Mouse (Mus musculus): ENCODE results near the gene Slc38a9. TPM values are rescaled to one million over a fixed set of nuclear protein-coding genes. Genes with fewer than 3 reads are reported as not detected.

The Slc38a9 gene
- total and polyA plus RNA-seq, 2 experiments from 2014 or later = 7.6 to 10.7 TPM

GRCm38 (mm10) chr13:112726002-112726401 lies 65.5 kb downstream of the Slc38a9 start:
- Histone ChIP-seq H3K9ac (replicated peaks; ENCODE audit: low read depth, low read length) (no peak overlapping the region), H3K4me3 (ENCODE audit: low read depth, low read length) (no peak overlapping the region), H3K36me3 (replicated peaks; ENCODE audit: control insufficient read depth, insufficient read depth, low read length) (peaks cover 5% of the 10 kb centered on the region), H3K27me3 (ENCODE audit: control insufficient read depth, insufficient read depth, low read length) (no peaks in the 10 kb centered on the region), H3K4me1 (ENCODE audit: control insufficient read depth, insufficient read depth) (no peaks in the 10 kb centered on the region; the same call in 1 of the 2 replicates), H3K4me2 (ENCODE audit: low read depth, low read length) (no peak overlapping the region), H3K9me3 (replicated peaks; ENCODE audit: control insufficient read depth, low read length) (no peaks in the 10 kb centered on the region), H3K27ac (ENCODE audit: low read depth) (no peak overlapping the region)
- TF ChIP-seq EP300 (IDR thresholded peaks at IDR 0.05; ENCODE audit: low read depth) (no peak), CTCF (IDR thresholded peaks at IDR 0.05; ENCODE audit: low read depth) (no peak)
- ATAC-seq (ENCODE audit: insufficient read depth, low read depth) (no peak), DNase-seq (ENCODE audit: low spot score) (peak; percentile 19)
- 49% methylated on average over 3 of the region's 3 CpGs for WGBS

GRCm38 (mm10) chr13:112733311-112733710 lies 72.8 kb downstream of the Slc38a9 start:
- Histone ChIP-seq H3K27me3 (ENCODE audit: control insufficient read depth, insufficient read depth, low read length) (no peaks in the 10 kb centered on the region), H3K4me2 (ENCODE audit: low read depth, low read length) (no peak overlapping the region), H3K4me3 (ENCODE audit: low read depth, low read length) (no peak overlapping the region), H3K27ac (ENCODE audit: low read depth) (no peak overlapping the region), H3K9ac (replicated peaks; ENCODE audit: low read depth, low read length) (no peak overlapping the region), H3K4me1 (ENCODE audit: control insufficient read depth, insufficient read depth) (no peaks in the 10 kb centered on the region), H3K9me3 (replicated peaks; ENCODE audit: control insufficient read depth, low read length) (no peaks in the 10 kb centered on the region), H3K36me3 (replicated peaks; ENCODE audit: control insufficient read depth, insufficient read depth, low read length) (peaks cover 11% of the 10 kb centered on the region)
- 85% methylated on average over 12 of the region's 12 CpGs for WGBS
- ATAC-seq (ENCODE audit: insufficient read depth, low read depth) (no peak), DNase-seq (ENCODE audit: low spot score) (no peak)
- TF ChIP-seq EP300 (IDR thresholded peaks at IDR 0.05; ENCODE audit: low read depth) (no peak), CTCF (IDR thresholded peaks at IDR 0.05; ENCODE audit: low read depth) (no peak)

DNA sequence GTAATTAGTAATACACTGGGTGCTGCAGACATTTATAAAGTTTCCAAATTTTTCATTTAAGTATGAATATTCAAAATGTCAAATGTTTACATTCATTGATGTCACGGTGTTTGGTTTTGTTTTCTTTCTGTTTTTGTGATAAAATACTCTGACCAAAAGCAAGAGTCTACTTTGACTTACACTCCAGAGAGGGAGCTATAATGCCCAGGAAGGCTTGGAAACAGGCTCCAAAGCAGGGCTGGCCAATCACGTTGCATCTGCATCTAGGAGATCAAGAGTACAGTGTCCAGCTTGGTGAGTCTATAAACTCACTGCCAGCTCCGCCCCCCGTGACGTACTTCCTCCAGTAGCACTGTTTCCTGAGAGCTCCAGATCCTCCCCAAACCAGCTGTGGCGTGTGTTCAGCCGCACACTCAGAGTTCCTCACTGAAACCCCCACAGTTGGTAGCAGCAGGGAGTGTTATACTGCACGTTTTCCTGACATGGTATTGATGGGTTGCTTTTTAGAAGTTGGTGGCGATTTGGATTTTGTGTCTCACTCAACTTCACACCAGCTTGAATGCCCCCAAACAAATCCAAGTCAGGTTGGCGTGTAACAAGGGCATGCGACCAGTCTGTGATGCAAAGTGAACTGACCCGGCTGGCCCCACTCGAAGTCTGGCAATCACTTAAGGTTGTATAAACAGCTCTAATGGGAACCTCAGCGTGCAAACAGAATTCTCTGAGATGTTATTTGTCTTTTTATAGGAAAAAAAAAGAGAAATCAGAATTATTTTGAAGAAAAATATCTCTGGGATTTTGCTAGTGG lies 74.6 kb downstream of the Slc38a9 start:
- Histone ChIP-seq H3K9ac (replicated peaks; ENCODE audit: low read depth, low read length) (no peak overlapping the region), H3K36me3 (replicated peaks; ENCODE audit: control insufficient read depth, insufficient read depth, low read length) (0 out of 2 replicates have a peak, but pooled peaks cover 7% of the 10 kb centered on the region), H3K27me3 (ENCODE audit: control insufficient read depth, insufficient read depth, low read length) (no peaks in the 10 kb centered on the region), H3K4me1 (ENCODE audit: control insufficient read depth, insufficient read depth) (no peaks in the 10 kb centered on the region), H3K9me3 (replicated peaks; ENCODE audit: control insufficient read depth, low read length) (no peaks in the 10 kb centered on the region), H3K27ac (ENCODE audit: low read depth) (no peak overlapping the region), H3K4me2 (ENCODE audit: low read depth, low read length) (no peak overlapping the region), H3K4me3 (ENCODE audit: low read depth, low read length) (no peak overlapping the region)
- no peak for TF ChIP-seq EP300 (IDR thresholded peaks at IDR 0.05; ENCODE audit: low read depth)
- TF ChIP-seq CTCF (IDR thresholded peaks at IDR 0.05; ENCODE audit: low read depth) = no peak
- 73% methylated on average over 14 of the region's 14 CpGs for WGBS
- DNase-seq (ENCODE audit: low spot score) = peak; percentile 43
- ATAC-seq (ENCODE audit: insufficient read depth, low read depth) = 0 out of 2 replicates have a peak, but pooled peaks have one; percentile 44

DNA sequence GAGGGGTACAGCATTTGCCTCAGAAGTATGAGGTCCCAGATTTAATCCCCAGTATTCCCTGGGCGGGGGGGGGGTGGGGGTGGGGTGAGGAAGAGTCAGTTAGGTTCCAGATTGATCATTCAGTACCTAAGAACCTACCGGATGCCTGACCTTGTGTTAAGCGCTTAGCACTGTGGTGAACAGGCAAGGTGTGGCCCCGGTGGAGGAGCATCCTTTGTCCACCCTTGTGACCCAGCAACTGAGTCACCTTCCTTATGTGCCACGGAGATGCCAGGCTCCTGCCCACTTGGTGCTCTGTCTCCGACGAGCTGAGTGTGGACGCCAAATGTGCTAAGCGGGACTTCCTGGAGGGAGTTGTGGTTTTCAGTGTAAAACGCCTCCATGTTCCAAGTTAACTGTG lies 75.9 kb downstream of the Slc38a9 start:
- Histone ChIP-seq H3K4me2 (ENCODE audit: low read depth, low read length) (no peak overlapping the region), H3K9ac (replicated peaks; ENCODE audit: low read depth, low read length) (no peak overlapping the region), H3K36me3 (replicated peaks; ENCODE audit: control insufficient read depth, insufficient read depth, low read length) (0 out of 2 replicates have a peak, but pooled peaks cover 5% of the 10 kb centered on the region), H3K4me3 (ENCODE audit: low read depth, low read length) (no peak overlapping the region), H3K4me1 (ENCODE audit: control insufficient read depth, insufficient read depth) (no peaks in the 10 kb centered on the region), H3K9me3 (replicated peaks; ENCODE audit: control insufficient read depth, low read length) (no peaks in the 10 kb centered on the region), H3K27me3 (ENCODE audit: control insufficient read depth, insufficient read depth, low read length) (no peaks in the 10 kb centered on the region), H3K27ac (ENCODE audit: low read depth) (no peak overlapping the region)
- ATAC-seq (ENCODE audit: insufficient read depth, low read depth) = no peak
- DNase-seq (ENCODE audit: low spot score) = no peak
- TF ChIP-seq EP300 (IDR thresholded peaks at IDR 0.05; ENCODE audit: low read depth) (no peak), CTCF (IDR thresholded peaks at IDR 0.05; ENCODE audit: low read depth) (no peak)
- WGBS = 86% methylated on average over 10 of the region's 10 CpGs

DNA sequence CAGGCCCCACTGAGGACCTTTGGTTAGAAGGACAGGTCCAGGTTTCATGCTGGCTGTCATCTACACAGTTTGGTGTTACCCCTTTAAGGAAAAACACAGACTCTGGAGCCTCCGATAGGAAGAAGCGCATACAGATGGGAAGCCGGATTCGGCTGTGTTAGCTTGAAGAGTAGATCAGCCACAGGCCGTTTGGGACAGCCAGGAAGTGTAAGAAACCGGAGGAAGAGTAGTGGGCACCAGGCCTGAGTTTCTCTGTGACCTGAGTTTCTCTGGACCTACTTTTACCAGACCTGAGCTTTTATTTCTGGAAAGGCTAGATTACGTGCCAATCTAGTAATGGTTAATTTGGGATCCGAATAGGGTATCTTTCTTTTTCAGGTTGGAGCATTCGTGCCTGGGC lies 76.6 kb downstream of the Slc38a9 start:
- no peak for ATAC-seq (ENCODE audit: insufficient read depth, low read depth)
- H3K4me2 ChIP-seq (ENCODE audit: low read depth, low read length) = no peak overlapping the region
- TF ChIP-seq CTCF (IDR thresholded peaks at IDR 0.05; ENCODE audit: low read depth) (no peak), EP300 (IDR thresholded peaks at IDR 0.05; ENCODE audit: low read depth) (no peak)
- no peaks in the 10 kb centered on the region for H3K27me3 ChIP-seq (ENCODE audit: control insufficient read depth, insufficient read depth, low read length)
- H3K4me3 ChIP-seq (ENCODE audit: low read depth, low read length) = no peak overlapping the region
- no peaks in the 10 kb centered on the region for H3K9me3 ChIP-seq (replicated peaks; ENCODE audit: control insufficient read depth, low read length)
- no peaks in the 10 kb centered on the region for H3K36me3 ChIP-seq (replicated peaks; ENCODE audit: control insufficient read depth, insufficient read depth, low read length)
- DNase-seq (ENCODE audit: low spot score) = no peak
- no peak overlapping the region for H3K27ac ChIP-seq (ENCODE audit: low read depth)
- no peak overlapping the region for H3K9ac ChIP-seq (replicated peaks; ENCODE audit: low read depth, low read length)
- WGBS = 69% methylated on average over 9 of the region's 9 CpGs
- H3K4me1 ChIP-seq (ENCODE audit: control insufficient read depth, insufficient read depth) = no peaks in the 10 kb centered on the region
